Mouse (Mus musculus): Measurements from ENCODE around the gene Ccser1.
"Not testable (repeated sequence)": the region's sequence is repeated elsewhere in the genome, so short reads cannot be mapped to it uniquely, and the experiment has no call there.

Ccser1 gene

DNA sequence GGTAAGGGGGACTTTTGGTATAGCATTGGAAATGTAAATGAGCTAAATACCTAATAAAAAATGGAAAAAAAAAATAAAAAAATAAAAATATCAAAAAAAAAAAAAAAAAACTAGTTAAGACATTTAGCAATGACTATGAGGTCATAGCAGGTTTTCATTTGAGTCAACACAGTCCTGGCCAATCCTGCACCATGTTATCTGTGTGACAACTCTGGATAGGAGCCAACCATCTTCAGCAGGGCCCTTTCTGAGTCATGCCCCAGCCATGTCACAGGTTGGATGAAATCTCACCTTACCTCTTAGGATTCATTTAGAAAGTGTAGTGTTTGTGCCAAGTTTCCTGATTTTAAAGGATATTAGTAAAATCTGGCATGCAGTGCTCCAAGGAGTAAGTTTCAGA is 45.2 kb downstream of the Ccser1 start:
- DNase-seq (ENCODE audit: low spot score in 2 of 2) = no peak

DNA sequence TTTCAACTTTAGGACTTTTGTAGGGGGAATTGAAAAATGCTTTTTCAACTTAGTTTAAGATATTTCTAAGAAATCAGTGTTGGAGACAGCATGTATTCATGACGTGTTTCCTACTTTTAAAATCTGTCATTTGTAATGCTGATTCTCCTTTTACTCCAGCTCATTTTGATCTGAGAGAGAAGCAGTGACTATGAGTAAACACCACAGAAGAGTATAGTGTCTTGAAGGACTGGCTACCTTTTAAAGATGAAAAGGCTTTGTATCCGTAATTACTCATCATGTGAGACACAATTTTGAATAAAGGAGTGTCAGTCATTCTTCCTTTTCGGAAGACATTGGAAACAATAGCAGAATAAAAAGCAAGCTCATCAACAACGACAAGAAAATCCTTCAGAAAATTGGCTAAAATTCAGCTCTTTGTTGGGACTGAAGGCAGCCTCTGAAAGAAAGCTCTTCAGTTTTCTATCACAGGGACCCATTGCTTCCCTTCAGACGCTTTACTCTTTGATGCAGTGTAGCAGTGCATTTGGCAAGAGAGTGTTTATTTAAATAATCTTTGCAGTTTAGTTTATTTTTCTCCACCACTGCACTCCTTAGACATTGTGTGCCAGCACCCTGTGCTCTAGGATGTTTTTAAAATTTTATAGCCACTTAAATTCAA is 50.1 kb downstream of the Ccser1 start:
- DNase-seq (ENCODE audit: low spot score in 2 of 2) = no peak

DNA sequence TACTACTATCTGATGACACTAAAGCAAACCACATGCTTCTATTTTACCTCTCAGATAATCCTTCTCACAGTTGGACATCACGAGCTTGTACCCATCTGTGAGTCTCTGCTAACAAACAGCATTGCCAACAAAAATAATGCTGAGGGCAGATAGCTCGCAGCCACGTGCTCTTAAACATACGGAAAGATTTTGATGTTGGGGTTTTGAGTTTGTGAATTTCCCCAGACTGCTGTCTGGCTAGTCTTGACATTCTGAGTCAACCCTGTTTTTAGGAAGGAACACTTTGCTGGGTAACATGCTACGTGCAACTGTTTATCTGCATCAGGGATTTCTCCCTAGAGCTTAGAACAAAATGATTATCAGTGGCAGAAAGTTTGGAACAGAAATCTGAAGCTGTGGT is 52.9 kb downstream of the Ccser1 start:
- no peak for DNase-seq (ENCODE audit: low spot score in 2 of 2)

DNA sequence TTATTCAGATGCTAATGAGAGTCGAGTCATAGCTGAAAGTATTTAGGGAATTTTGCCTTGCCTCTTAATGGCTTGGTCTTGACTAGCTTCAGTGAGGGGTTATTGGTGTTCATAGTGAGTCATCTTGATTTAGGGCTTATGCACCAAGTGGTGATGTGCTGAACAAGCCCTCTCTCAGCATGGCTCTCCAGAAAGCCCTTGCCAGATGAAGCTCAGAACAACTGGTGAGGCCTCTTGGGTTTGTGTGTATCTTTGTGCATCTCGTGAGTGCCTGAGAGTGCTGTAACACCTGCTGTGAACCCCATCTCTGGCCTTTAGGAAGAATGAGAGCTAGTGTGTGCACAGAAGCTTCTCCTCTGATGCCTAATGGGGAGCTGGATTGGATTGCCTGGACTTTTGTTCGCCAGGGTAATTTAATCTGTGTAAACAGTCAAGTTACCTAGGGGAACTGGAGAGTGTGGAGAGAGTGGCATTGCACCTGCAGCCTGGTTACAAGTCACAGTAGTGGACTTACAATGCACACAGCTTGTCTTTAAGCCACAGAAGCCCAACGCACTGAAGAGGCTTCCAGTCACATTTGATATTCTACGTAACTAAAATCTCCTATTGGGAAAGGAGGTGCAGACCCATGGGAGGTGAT is 53.5 kb downstream of the Ccser1 start:
- no peak for DNase-seq (ENCODE audit: low spot score in 2 of 2)

DNA sequence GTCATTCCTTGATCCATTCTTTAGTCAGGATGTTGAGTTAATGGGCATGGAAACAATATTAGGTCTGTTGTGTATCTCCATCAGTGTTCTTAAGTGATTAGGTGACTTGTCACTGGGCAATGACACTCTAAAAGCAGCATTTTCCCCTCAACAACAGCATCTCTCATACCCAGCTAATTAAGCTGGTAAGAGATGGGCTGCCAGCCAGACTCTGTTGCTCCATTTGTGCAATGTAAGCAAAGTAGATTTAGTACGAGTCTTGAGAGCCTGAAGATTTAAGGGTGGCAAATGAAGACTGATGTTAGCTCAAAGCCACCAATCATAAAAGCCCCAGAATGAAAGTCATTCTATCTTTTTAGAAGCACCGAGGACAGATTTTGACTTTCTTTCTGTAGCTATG is 60.5 kb downstream of the Ccser1 start:
- no peak for DNase-seq (ENCODE audit: low spot score in 2 of 2)

DNA sequence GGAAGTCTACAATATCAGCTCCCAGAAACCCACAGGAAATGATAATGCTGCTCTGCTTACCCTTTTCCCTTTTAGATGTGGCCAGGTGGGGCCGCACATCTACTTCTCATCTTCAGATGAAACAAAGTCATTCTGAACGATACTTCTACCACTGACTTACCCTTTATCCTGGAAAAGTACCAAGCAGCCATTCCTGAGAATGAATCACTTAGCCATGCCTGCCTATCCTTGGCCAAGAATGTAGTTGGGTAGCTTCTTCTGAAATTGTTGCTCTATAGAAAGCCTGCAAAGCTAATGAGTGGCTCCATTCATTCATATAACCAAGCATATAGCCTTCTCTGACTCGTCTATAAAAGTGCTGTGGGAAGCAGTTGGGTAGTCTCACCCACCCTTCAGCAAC is 62.4 kb downstream of the Ccser1 start:
- DNase-seq (ENCODE audit: low spot score in 2 of 2) = no peak

DNA sequence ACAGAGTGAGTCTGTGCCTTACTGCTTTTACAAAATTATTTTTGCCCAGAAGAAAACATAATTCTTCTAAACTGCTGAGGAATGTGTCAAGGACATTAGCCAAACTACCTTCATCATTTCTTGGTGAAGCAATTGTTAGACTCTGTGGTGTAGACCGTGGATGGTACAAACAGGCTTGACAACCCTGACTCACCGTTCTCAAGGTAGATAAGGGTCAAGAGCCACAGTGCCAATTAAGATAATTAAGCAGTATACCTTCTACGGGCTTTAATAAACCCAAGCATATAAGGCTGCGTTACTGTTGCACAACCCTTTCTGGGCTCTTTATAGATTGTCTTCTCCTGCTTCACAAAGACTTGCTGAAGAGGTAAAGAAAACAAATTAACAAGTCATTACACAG is 66.4 kb downstream of the Ccser1 start:
- DNase-seq (ENCODE audit: low spot score in 2 of 2) = no peak

DNA sequence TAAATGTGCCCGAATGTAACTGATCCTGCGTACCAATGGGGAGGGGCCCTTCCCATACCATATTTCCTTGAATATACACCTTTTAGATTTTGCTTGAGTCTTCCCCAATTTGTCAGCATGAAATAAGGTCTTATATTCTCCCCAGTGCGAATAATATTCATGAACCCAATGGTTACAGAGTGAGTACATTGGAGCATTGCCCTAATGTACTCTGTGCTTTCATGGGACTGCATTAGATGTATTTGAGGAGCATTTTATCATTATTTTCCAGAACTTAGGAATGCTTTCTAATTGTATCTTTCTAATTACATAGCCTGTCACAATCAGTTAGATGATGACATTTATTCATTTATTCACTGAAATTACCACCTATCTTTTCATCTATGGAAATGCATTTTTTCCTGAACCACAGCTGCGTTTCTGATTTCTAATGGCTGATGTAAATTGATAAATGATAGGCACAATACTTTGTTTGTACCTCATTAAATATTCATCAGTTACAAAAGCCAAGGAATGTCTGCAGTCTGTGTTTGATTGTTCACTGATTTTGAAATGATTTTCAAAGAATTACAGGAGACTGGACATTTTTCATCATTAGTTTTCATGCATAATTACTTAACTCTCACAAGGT is 67.8 kb downstream of the Ccser1 start:
- no peak for DNase-seq (ENCODE audit: low spot score in 2 of 2)

DNA sequence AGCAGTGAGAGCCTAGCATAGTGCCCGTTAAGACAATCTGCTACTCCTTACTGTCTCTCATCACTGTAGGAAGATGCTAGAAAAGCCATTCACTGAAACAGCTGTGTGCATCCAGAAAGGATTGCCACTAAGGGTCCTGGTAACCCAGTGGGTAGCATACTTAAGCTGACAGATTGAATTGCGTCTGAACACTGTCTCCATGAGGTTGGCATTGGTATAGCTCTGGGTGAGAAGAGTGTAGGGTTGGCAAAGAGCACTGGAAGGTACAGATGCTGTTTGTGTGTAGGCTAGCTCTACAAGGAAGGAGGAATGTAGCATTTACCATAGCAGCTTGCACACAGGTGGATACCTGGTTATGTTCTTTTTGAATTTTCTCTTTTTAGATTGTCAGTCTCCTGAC is 68.6 kb downstream of the Ccser1 start:
- DNase-seq (ENCODE audit: low spot score in 2 of 2) = no peak

DNA sequence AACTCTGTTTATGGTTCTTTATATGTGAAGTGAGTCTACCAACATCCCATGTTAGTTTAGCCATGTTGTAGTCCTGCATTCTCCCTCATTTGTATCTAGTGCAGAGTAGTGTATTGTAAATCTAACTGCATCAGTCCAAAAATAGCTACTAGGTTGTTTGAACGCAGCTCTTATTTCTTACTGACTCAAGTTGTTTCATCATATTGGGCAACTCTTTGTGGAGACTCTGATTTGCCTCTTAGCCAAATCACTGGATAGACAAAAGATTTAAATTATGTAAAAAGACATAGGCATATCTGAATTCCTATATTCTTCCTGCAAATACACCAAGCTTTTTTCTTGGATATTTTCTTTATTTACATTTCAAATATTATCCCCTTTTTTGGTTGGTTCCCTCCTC is 71.1 kb downstream of the Ccser1 start:
- no peak for DNase-seq (ENCODE audit: low spot score in 2 of 2)

DNA sequence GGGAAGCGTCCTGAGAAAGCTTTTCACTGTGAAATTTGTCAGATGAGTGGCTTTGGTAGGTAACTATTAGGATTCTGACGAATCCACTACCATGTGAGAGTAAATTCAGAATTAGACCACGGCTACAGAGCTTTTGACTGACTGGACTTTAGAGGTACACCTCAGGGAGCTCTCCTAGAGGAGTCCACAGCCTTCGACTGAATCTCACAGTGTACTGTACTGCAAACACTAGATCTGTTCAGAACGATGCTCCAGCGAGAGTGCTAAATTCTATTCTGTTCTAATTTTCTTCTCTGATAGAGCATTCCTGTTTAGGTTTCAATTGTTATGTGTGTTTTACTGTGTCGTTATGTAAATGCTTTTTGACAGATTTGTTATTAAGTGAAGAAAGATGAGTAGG is 72.8 kb downstream of the Ccser1 start:
- DNase-seq (ENCODE audit: low spot score in 2 of 2) = no peak

DNA sequence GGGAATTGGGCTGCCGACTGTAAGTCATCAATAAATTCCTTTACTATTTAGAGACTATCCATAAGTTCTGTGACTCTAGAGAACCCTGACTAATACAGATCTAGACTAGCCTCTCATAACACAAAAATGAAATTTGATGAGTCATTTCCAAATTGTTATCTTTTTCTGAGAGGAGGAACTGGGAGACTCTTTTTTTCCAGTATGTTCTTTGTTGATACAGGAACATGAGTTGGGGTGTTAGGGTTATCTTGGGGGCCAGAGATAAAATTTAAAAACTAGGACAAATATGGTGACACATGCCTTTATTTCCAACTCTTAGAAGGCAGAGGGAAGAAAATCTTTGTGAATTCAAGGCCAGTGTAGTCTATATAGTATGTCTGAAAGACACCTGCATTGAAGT is 75.8 kb downstream of the Ccser1 start:
- not testable (repeated sequence) for DNase-seq (ENCODE audit: low spot score in 2 of 2)

DNA sequence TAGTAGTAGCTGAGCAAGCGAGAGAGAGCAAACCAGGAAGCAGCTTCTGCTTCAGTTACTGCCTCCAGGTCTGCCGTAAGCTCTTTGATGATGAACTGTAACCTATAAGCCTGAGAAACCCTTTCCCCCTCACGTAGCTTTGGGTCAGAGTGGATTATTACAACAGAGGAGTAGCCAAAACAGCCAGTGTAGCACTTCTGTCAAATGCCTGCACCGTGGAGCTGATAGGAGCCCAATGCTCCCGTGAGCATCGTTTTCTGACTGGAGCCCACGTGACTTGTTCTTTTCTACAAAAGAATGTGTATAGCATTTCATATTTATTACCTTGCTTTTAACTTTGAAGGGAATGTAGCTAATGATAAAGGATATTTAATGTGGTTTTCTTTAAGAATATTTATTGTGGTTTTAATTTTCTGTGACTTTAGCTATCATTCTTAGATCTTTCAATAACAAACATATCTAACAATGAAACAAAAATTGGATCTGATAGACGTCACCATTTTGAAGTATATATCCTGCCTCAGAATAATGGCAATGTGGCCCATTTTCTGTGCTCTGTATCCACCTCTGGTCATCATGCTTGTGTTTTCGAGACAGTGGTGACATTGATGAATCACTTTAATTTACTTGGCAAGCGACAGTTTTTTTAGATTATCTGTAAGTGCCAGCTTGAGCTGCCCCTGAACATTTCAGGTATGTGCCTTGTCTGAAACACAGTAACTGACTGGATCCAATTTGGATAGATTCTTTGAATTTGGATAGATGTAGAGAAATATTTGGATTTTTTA is 78.9 kb downstream of the Ccser1 start:
- DNase-seq (ENCODE audit: low spot score in 2 of 2) = no peak

DNA sequence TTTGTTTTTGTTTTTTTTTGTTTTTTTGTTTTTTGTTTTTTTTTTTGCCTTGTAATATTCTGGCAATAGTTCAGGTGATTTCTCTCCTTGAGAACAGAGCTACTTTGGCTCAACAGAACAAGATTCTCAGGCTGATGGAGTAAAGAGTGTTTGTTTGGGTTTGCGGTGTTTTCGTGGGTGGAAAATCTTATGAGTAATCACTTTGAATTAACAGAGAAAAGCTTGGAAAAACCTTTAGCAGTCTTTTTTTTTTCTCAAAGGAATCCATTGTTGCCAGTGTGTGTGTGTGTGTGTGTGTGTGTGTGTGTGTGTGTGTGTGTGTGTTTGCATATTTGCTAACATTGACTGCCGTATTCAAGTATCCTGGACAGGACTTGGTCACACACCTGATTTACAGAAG is 81.3 kb downstream of the Ccser1 start:
- no peak for DNase-seq (ENCODE audit: low spot score in 2 of 2)

DNA sequence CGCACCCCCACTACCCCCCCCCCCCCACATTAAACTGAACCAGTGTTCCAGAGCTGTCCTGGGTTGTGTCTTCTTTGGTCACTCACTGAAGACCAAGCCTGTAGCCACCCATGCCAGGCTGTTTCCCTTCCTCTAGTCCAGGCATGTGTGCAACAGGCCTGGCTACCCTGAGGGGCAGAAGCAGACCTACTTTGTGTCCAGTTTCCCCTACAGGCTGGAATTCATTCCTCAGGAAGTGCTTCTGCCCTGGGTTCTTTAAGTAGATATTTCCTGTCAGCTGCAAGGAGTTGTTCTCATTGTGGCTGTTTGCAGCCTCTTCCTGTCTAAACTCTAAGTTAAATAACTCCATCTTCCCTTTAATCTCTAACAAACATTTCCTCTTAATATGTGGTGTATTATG is 82.3 kb downstream of the Ccser1 start:
- no peak for DNase-seq (ENCODE audit: low spot score in 2 of 2)

DNA sequence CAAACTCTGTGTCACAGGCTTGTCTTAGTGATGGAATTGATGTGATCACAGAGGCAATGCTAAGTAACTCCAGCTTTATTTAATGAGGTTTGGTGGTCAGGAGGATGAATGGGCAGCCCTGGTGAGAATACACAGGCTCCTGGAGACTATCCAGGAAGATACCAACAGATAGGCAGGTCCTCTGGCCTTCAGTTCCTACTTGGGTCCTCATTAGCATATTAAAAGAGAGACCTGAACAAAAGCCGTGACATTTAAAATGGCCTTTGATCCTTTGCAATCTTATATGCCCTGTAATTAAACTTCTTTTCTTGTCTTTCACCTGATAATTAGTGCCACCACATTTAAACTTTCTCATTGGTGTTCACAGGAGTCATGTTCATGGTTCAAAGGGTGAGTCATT is 83.2 kb downstream of the Ccser1 start:
- no peak for DNase-seq (ENCODE audit: low spot score in 2 of 2)

DNA sequence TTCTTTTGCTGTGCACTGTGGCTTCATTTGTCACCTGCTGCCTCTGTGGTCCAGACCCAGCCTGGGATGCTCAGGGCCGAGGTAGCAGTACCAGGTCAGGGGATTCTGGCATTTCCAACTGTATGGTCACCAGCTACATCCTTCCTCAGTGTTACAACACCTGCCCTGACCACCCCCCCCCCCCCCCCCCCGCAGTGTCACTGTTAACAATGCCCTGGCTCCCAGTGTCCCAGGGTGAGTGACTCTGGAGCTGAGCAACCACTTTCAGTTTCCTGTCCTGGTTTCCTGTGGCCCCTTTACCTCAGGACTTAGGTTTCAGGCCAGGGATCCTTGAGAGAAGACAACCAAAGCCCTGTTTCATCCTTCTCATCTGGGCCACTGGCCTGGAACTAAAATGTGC is 90.9 kb downstream of the Ccser1 start:
- DNase-seq (ENCODE audit: low spot score in 2 of 2) = no peak

DNA sequence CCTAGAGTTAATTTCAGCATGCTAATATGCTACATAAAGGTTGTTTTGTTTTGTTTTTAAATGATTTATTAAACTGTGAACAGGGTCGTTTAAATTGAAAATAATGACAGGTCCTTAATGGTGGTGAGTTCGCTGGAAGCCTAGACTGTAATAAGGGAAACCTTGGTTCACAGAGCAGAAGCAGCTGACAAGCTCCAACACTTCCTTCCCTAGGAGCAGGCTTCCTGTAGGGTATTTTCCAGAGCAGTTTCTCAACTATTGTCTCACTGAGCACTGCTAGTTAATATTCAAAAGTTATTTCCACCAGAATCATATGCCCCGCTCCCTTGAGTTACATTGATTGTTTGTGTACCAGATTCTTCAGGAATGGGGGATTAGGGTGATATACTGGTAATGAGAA is 93.3 kb downstream of the Ccser1 start:
- DNase-seq (ENCODE audit: low spot score in 2 of 2) = no peak

DNA sequence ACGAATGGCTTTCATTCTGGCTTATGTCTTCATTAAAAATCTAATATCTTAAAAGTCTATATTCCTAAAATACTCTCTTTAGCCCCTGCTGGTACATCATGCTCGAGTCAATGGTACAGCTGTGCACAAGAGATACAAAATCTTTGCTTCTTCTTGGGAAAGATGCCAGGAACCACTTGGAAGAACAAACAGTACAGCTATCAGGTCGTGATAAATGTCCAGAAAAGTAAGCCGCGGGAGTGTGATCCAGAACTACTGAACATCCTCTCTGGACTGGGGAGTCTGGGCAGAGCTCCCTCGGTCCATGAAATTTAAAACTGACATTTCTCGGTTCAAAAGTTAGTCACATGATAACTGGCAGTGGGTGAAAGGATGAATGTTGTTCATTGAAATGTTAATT is 99.4 kb downstream of the Ccser1 start:
- no peak for DNase-seq (ENCODE audit: low spot score in 2 of 2)

DNA sequence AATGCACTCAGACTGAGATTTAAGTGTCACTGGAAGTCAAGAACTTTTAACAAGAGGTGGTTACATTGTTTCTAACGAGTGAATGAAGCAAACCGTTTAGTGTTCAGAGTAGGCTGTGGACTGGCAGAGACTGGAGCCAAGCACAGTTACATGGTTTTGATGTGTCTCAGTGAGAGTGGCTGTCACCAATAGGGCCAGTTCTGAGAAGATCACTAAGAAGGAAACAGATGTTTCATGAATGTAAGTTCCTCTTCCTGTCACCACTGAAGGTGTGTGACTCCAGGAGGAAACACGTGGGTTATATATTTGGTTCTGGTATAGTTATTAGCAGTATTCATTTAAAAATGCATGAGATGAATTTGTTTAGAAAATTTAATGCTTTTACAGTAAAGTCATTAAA is 112.8 kb downstream of the Ccser1 start:
- no peak for DNase-seq (ENCODE audit: low spot score in 2 of 2)

DNA sequence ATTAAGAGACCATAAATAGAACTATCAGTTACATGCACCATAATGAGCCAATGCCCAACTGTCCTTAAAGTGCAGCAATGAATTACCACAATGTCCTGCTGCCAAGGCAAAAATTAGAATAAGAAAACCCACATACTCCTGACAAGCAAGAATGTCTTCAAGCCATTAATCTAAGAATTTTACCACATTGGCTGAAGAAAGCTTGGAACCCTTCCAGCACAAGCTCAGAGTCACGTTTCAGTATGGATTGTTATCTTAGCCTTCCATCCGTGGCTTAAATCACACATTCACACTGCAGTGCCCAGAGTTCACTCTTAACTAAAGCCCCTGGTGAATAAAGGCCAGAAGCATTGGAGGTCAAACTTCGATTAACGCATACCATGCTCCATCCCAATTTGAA is 115.4 kb downstream of the Ccser1 start:
- no peak for DNase-seq (ENCODE audit: low spot score in 2 of 2)

DNA sequence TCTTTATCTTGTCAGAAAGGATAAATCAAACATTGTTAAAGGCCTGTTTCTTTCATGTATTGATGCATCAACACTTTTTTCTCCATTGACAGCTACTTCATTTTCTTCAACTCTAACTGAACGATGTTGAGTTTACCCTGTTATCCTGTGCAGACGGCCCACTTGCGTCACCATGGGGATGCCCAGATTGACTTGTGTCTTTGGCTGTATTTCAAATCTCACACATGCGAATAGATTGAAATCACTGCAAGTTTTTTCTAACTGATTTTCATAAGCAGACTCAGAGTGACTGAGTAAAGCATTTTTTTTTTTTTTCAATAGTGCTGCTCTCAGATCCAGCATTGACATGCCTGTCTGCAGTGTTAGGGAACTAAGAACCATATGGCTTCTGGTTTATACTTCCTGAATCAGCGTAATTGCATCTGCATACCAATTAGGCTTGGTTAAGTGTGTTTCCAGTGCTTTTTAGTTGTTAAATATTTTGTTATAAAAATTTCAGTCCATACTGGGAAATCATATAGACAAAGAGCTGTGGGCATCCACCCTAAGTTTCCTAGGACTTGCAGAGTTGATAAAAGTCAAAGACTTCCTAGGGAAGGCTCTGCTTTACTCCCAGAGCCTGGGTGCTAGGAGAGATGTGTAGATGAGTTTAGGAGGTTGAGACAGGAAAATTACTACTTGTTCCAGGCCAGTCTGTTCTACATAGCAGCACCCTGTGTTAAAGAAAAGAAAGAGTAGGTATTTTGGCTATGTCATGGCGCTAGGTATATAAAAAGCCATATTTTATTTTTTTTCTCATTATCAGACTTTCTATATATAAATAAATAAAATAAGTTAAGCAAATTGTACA is 116.3 kb downstream of the Ccser1 start:
- DNase-seq (ENCODE audit: low spot score in 2 of 2) = no peak

All from spleen, postnatal 14 days (tissue).